Mouse (Mus musculus): Measurements from ENCODE around the gene Omt2b. TPM values are rescaled to one million over a fixed set of nuclear protein-coding genes. Genes with fewer than 3 reads are reported as not detected.
"Not testable (repeated sequence)": the region's sequence is repeated elsewhere in the genome, so short reads cannot be mapped to it uniquely, and the experiment has no call there.

Omt2b gene
- total RNA-seq (2021): not detected
- long read RNA-seq: 0 reads

GRCm38 (mm10) chr9:78327289-78327688 is at the start of gene Omt2b:
Omt2b (plus strand) TSS chr9:78327589.
- not testable (repeated sequence) for DNase-seq (ENCODE audit: low spot score in 2 of 2)

- not testable (repeated sequence) for DNase-seq (ENCODE audit: low spot score in 2 of 2)
These were observed 45.2 kb upstream of the Omt2b start for GRCm38 (mm10) chr9:78282002-78282711.

DNA sequence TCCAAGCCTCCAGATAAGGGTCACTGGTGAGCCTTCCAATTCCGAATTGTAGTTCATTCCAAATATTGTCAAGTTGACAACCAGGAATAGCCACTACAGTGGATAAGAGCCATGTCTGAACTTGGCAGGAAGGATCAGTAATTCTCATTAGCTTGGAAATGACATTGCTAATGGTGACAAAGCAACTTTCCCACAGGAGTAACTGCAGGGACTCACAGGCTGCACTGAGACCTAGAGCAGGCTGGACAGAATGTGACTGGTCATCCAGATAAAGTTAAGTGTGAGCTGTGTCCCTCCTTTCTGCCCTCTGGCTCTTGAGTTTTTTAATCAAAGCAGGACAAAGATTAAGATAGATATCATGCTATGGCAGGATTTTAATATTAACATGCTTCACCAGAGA is 38.3 kb upstream of the Omt2b start:
- DNase-seq (ENCODE audit: low spot score in 2 of 2): not testable (repeated sequence)

DNA sequence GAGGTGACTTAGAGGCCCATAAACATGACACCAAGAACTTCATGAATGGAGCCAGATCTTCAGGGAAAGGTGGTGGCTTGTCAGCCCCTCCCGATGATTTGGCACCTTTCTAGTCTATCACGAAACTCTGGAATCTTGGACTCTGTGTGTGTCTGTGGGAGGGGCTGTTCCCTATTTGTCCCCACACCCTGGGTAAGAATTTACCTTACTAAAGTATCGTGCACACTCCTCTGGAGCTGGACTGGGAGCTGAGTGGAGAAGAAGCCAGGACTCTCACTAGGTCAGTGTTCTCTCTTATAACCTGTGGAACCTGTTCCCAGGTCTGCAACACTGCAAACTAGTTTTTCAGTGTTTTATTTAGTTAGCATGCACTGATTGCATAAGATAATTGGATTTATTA is 37.7 kb upstream of the Omt2b start, which contains the start of gene Gm10639:
Gene Gm10639, plus strand, starts transcription at position 201 of the 400 bp plus-strand sequence.
- not testable (repeated sequence) for DNase-seq (ENCODE audit: low spot score in 2 of 2)

DNA sequence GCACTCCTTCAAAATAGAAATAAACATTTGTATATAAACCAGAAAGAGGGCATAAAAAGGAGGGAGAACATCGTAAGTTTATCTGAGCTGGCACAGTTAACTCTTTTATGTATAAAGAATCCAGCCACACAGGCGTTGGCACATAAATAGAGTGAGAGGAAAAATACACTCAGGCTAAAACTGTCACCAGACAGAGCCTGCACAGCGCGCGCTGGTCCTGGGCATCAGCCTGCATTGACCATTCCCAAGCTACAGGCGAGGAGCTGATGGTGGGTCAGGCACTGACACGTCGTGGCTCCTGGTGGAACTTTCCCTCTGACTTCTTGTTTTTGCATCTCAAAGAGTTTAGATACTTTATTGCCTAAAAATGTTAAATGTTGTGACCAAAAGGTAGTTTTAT is 34.9 kb upstream of the Omt2b start:
- DNase-seq (ENCODE audit: low spot score in 2 of 2): not testable (repeated sequence)

DNA sequence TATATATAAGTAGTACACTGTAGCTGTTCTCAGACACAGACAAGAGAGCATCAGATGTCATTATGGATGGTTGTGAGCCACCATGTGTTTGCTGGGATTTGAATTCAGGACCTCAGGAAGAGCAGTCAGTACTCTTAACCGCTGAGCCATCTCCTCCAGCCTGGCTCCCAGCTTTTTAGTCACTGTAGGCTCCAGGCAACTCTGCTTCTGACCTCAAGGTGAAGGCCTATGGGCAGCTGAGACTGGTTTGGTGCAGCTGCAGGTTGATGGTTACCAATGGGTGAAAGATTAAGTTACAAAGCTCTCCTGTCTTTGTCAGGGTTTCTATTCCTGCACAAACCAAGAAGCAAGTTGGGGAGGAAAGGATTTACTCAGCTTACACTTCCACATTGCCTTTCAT is 33.7 kb upstream of the Omt2b start:
- DNase-seq (ENCODE audit: low spot score in 2 of 2): not testable (repeated sequence)

DNA sequence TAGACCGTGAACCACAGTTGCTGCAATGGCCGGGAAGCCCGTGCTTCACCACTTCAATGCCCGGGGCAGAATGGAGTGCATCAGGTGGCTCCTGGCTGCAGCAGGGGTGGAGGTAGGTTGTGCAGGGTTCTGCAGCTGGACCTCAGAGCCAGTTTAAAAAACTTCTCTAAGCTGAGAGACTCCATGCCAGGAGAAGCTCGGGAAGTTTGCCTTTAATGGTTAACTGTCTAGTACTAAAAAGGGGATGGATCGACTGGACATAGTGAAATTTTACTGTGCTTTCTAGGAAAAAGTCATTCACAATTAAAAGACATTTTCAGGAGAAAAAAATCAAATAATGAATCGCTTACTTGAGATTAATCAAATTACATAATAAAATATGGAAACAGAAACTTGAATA is 32.6 kb upstream of the Omt2b start:
- not testable (repeated sequence) for DNase-seq (ENCODE audit: low spot score in 2 of 2)

DNA sequence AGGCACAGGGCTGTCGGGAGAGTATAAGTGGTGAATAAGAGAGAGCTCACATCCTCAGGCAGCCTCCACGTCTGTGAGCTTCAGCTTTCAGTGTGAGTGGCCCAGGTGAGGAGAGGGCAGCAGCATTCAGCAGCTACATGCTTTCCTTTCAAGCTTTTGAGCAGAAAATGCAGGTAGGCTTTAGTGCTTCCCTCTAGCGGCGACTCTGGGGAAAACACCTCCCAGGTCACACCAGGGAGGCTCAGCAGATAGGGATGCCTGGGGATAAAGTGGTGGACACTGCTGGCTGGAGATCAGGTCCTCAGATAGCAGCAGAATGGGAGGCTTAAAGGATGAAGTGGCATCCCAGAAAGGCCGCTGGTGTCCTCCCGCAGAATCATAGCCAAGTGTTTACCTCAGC is 31.3 kb upstream of the Omt2b start:
- DNase-seq (ENCODE audit: low spot score in 2 of 2): peak; percentile 30 to 53

DNA sequence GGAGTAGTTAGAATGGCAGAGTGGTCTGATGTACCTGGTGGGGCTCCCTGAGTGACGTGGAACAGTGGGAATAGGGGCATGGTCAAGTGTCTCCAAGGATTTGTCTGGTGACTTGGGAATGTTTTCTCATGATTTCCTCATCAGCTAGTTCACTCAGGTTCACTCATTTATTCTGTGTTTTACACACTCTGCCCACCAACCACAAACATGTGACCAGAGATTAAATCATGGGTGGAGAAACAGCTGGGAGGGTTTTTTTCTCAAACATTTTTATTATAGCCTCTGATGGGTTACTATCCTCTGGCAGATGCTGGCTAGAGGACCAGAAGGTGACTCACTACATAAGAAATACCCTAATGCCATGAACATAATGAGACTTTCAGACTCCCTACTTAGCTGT is 29.2 kb upstream of the Omt2b start:
- DNase-seq (ENCODE audit: low spot score in 2 of 2): no peak

DNA sequence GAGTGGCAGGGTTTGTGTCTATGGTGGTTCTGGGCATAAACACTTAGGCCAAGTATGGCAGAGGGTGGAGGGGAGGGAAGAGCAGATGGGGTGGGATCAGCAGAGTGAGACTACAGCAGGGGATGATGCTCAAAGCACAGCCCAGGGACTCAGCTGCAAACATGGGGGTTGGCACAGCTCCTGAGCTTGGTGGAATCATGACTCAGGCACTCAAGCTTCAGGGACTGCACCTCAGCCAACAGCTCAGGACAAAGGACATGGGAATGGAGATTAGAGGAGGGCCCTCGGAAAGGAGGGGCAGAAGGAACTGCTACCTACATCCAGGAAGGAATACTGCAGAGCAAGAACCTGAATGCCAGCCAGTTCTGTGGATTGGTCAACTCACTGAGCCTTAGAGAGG is 28.2 kb upstream of the Omt2b start:
- not testable (repeated sequence) for DNase-seq (ENCODE audit: low spot score in 2 of 2)

- DNase-seq (ENCODE audit: low spot score in 2 of 2): not testable (repeated sequence)
These were observed 19.3 kb upstream of the Omt2b start for GRCm38 (mm10) chr9:78308122-78308521.

DNA sequence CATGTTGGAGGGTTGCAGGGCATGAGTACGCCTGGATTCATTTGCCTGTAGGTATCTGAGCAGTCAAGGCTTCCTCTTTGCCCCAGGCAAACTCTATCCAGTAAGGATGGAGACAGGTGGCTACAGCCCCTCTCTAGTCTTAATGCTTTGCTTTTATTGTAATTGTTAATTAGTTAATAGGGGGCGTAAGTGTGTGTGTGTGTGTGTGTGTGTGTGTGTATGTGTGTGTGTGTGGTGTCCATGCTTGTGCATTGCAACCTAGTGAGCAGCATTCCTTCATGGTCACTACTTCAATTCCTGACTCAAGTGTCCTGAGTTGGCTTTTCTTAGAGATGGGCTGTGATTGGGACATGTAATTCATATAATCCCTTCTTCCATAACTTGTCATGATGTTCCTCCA is 12.7 kb upstream of the Omt2b start, which contains the start of gene Omt2a:
Gene Omt2a, minus strand, starts transcription at position 101 of the 400 bp plus-strand sequence.
- DNase-seq (ENCODE audit: low spot score in 2 of 2): no peak

DNA sequence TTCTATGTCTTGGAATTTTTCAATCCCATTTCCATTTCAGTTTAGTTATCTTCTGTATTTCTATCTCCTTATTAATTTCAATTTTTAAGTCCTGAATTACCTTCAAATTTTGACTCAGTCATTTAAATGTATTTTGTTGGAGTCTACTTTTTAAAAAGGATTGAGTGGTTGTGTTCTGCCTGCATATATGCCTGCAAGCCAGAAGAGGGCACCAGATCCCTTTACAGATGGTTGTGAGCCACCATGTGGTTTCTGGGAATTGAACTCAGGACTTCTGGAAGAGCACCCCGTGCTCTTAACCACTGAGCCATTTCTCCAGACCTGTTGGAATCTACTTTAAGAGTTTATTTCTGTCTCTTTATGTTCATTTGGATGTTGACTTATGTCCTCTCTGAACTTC is 7.9 kb upstream of the Omt2b start:
- DNase-seq (ENCODE audit: low spot score in 2 of 2): no peak

DNA sequence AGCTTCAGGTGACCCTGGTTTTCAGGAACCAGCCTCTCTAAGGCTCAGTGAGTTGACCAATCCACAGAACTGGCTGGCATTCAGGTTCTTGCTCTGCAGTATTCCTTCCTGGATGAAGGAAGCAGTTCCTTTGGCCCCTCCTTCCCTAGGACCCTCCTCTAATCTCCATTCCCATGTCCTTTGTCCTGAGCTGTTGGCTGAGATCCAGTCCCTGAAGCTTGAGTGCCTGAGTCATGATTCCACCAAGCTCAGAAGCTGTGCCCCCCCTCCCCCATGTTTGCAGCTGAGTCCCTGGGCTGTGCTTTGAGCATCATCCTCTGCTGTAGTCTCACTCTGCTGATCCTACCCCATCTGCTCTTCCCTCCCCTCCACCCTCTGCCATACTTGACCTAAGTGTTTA is 9.7 kb downstream of the Omt2b start:
- not testable (repeated sequence) for DNase-seq (ENCODE audit: low spot score in 2 of 2)

- DNase-seq (ENCODE audit: low spot score in 2 of 2): peak; percentile 44 to 53
These were observed 12.9 kb downstream of the Omt2b start for GRCm38 (mm10) chr9:78340324-78340723.

DNA sequence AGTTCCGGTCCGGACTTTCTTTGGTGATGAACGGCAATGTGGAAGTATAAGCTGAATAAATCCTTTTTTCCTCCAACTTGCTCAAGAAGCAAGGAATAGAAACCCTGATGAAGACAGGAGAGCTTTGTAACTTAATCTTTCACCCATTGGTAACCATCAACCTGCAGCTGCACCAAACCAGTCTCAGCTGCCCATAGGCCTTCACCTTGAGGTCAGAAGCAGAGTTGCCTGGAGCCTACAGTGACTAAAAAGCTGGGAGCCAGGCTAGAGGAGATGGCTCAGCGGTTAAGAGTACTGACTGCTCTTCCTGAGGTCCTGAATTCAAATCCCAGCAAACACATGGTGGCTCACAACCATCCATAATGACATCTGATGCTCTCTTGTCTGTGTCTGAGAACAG is 15.1 kb downstream of the Omt2b start:
- not testable (repeated sequence) for DNase-seq (ENCODE audit: low spot score in 2 of 2)

DNA sequence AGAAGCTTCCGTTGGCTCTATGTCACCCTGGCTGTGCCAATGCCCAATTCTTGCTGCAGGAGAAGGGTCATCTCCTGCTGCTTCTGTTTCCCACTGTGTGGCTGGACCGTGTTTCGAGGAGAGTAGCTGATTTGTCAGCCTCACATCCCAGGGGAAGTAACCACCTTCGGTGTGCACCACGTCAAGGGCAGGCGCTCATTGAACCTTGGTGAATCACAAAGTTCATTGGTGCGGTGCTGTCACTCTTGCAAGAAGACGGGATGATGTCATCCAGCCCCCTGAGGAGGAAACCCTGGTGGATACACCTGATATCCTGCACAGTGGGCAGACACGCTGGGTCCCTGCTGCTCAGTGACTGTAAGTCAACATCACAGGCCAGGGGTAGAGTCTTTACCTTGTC is 15.7 kb downstream of the Omt2b start:
- DNase-seq (ENCODE audit: low spot score in 2 of 2): not testable (repeated sequence)

DNA sequence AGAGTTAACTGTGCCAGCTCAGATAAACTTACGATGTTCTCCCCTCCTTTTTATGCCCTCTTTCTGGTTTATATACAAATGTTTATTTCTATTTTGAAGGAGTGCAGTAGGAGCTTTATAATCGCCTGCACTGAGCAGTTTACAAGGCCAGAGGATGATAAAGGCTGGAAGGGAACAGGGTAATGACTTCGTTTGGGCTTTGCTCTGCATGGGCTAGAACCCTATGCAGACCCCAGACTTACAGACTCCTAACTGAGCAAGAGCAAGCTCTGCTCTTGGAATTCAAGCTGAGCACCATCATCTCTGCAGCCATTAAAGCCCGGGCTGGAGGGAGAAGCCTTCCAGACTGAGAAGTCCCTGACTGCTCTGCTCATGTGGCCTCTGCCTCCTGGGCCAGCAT is 17.8 kb downstream of the Omt2b start:
- DNase-seq (ENCODE audit: low spot score in 2 of 2): not testable (repeated sequence)

- no peak for DNase-seq (ENCODE audit: low spot score in 2 of 2)
These were observed 19.6 kb downstream of the Omt2b start for GRCm38 (mm10) chr9:78347004-78347403.

DNA sequence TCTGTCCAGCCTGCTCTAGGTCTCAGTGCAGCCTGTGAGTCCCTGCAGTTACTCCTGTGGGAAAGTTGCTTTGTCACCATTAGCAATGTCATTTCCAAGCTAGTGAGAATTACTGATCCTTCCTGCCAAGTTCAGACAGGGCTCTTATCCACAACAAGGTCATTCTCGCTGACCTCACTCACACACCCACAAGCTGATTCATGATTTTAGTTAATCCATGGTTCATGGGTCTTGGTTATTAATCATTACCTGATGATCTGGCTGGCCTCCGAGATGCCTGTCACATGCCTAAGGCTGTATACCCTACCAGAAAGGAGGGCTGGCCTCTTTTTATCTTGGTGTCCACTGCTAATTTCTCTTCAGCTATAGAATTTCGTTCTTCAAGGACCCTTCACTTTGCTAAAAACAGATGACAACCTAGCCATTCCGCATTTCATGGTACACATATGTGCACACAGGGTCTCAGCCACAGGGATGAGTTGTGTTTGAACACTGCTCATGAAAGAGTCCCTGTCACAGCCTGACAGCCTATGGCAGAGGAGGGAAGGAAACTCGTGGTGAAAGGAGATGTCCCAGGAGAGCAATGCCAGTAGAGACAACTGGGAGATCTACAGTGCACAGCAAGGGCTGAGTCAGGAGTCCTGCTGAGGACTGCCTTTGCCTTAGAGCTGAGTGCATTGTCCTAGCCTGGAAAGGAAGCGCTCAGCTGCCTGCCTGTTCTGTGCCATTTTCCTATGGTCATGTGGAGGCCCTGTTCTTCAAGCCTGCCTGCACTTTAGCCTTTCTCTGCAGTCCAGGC is 21.0 kb downstream of the Omt2b start:
- not testable (repeated sequence) for DNase-seq (ENCODE audit: low spot score in 2 of 2)

GRCm38 (mm10) chr9:78349141-78349540 is 21.8 kb downstream of the Omt2b start:
- DNase-seq (ENCODE audit: low spot score in 2 of 2): not testable (repeated sequence)

DNA sequence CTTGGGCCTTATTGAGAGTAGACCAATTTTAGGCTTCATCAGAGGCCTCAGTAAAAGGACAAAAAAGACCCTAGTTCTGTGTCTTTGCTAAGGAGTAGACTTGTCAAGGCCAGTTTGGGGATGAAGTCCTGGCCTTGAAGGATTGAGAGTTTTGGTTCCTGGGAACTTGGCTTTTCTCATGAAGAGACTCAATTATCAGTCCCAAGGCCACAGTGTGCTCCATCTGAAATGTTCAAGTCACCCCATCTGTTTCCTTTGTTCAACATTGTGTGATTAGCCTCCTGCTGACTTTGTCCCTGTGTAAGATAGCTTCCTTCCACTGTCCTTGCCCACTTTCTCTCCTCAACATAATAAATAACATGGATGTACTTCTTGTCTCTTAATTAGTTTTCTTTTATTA is 22.6 kb downstream of the Omt2b start:
- not testable (repeated sequence) for DNase-seq (ENCODE audit: low spot score in 2 of 2)
